Mouse (Mus musculus) C2C12 (cell line): ENCODE measurements around the gene Add1.
"Not testable (repeated sequence)": the region's sequence is repeated elsewhere in the genome, so short reads cannot be mapped to it uniquely, and the experiment has no call there.

Experiments used
- CTCF ChIP-seq: IDR thresholded peaks from one replicate; pipeline ENCODE4 v1.5.1; 2011; ENCODE audit not compliant: control insufficient read depth, insufficient read depth, insufficient read length
- MAX ChIP-seq: IDR thresholded peaks from one replicate; pipeline ENCODE4 v1.6.1; 2011; ENCODE audit warnings: mild to moderate bottlenecking, control low read depth
- MYOG ChIP-seq: IDR thresholded peaks from one replicate; pipeline ENCODE4 v1.6.1; 2011; ENCODE audit not compliant: control insufficient read depth, insufficient read length; ENCODE audit errors: extremely low read depth
- USF1 ChIP-seq: IDR thresholded peaks from one replicate; pipeline ENCODE4 v1.6.1; 2011; ENCODE audit warnings: low read depth, mild to moderate bottlenecking, control low read depth, moderate library complexity

DNA sequence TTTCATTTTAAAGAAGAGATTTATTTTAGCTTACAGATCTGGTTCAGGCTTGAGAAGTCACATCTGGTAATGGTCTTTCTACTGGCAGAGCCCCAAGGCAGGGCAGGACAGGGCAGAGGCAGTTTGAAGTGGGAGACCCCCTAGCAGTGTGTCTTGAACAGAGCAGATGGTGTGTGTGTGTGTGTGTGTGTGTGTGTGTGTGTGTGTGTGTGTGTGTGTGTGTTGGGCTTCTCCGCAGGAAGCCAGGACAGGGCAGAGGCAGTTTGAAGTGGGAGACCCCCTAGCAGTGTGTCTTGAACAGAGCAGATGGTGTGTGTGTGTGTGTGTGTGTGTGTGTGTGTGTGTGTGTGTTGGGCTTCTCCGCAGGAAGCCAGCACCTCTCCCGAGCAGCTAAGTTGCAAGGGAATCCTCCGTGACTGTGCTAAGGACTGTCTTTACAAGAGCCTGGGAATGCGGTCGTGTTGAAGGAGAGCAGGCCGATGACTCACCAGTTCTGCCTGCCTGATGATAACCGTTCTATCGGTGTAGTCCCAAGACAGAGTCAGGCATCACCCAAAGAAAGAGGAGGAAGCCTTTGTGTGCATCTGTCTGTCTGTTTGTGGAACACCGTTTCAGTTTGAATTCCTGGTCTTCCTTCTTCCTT, 8.3 kb downstream of the Add1 start:
- not testable (repeated sequence) for TF ChIP-seq USF1, CTCF, MAX, MYOG
